Mouse (Mus musculus): ENCODE data around the gene Abhd4. TPM values are rescaled to one million over a fixed set of nuclear protein-coding genes. Genes with fewer than 3 reads are reported as not detected.

The Abhd4 gene
- polyA plus RNA-seq, 1 experiment, result 57.3 TPM

GRCm38 (mm10) chr14:54270413-54270812, 16.4 kb downstream of the Abhd4 start:
- DNase-seq (ENCODE audit: extremely low spot score in 1 of 2, low spot score in 1 of 2), result no peak

GRCm38 (mm10) chr14:54271976-54272606, 18.1 kb downstream of the Abhd4 start:
- no peak for DNase-seq (ENCODE audit: extremely low spot score in 1 of 2, low spot score in 1 of 2)

- DNase-seq (ENCODE audit: extremely low spot score in 1 of 2, low spot score in 1 of 2), result no peak
These were observed 18.7 kb downstream of the Abhd4 start for GRCm38 (mm10) chr14:54272696-54273095.

- no peak for DNase-seq (ENCODE audit: extremely low spot score in 1 of 2, low spot score in 1 of 2)
These were observed 22.5 kb downstream of the Abhd4 start for GRCm38 (mm10) chr14:54276446-54276845.

- DNase-seq (ENCODE audit: extremely low spot score in 1 of 2, low spot score in 1 of 2), result no peak
These were observed 30.9 kb downstream of the Abhd4 start, which contains the start of gene Olfr49 for GRCm38 (mm10) chr14:54284839-54285238. TSS of gene Olfr49 (minus strand) at chr14:54284939.

- no peak for DNase-seq (ENCODE audit: extremely low spot score in 1 of 2, low spot score in 1 of 2)
These were observed 46.1 kb downstream of the Abhd4 start for GRCm38 (mm10) chr14:54300136-54300535.

- DNase-seq (ENCODE audit: extremely low spot score in 1 of 2, low spot score in 1 of 2), result no peak
These were observed 46.7 kb downstream of the Abhd4 start for GRCm38 (mm10) chr14:54300676-54301075.

- no peak for DNase-seq (ENCODE audit: extremely low spot score in 1 of 2, low spot score in 1 of 2)
These were observed 57.8 kb downstream of the Abhd4 start for GRCm38 (mm10) chr14:54311763-54312162.

Other genes with a start within 250 kb of the Abhd4 start
- gene Dad1, start 84 bp upstream of the Abhd4 start, polyA plus RNA-seq (2012; rRNA removed), result 204 and 283 TPM in 2 replicates
- not detected in 2 replicates for gene Olfr49, start 30.8 kb downstream of the Abhd4 start, polyA plus RNA-seq (2012; rRNA removed)
- 76.2 and 76.8 TPM in 2 replicates for gene Oxa1l, start 106.6 kb downstream of the Abhd4 start, polyA plus RNA-seq (2012; rRNA removed)
- gene Slc7a7, start 163.6 kb downstream of the Abhd4 start, polyA plus RNA-seq (2012; rRNA removed), result 2.9 and 3.3 TPM in 2 replicates
- 137 and 147 TPM in 2 replicates for gene Mrpl52, start 172.7 kb downstream of the Abhd4 start, polyA plus RNA-seq (2012; rRNA removed)
- 17.3 and 22.0 TPM in 2 replicates for gene Mmp14, start 177.4 kb downstream of the Abhd4 start, polyA plus RNA-seq (2012; rRNA removed)
- gene Lrp10, start 209.9 kb downstream of the Abhd4 start, polyA plus RNA-seq (2012; rRNA removed), result 34.4 and 37.4 TPM in 2 replicates
- 5.3 and 7.3 TPM in 2 replicates for gene Rem2, start 221.9 kb downstream of the Abhd4 start, polyA plus RNA-seq (2012; rRNA removed)